Mouse (Mus musculus) megakaryocyte progenitor cell, adult 5-6 weeks (primary cell): ENCODE results near the gene Pard3b. TPM values are rescaled to one million over a fixed set of nuclear protein-coding genes. Genes with fewer than 3 reads are reported as not detected.

ENCODE experiments used
- ATAC-seq: replicated peaks from 2 replicates; pipeline ENCODE4 v1.8.0; 2016; ENCODE audit warnings: mild to moderate bottlenecking, moderate TSS enrichment, inconsistent platforms; ENCODE audit not compliant: poor library complexity
- total RNA-seq, 2 experiments: library from RNA; stranded (forward) in 1 of 2; stranded (reverse) in 1 of 2; fragments of 157-497, 149-512 nt in 1 of 2; fragments of 200-1000 nt in 1 of 2; gene quantifications; 2 replicates each; pipeline versions ENCODE4 v1.2.3 to v1.2.4; 2015 to 2017

Gene Pard3b
- total RNA-seq, 2 experiments from 2014 or later, result 1.4 to 3.0 TPM

- no peak for ATAC-seq
These were observed 739.7 kb downstream of the Pard3b start for GRCm38 (mm10) chr1:62378335-62378734.

DNA sequence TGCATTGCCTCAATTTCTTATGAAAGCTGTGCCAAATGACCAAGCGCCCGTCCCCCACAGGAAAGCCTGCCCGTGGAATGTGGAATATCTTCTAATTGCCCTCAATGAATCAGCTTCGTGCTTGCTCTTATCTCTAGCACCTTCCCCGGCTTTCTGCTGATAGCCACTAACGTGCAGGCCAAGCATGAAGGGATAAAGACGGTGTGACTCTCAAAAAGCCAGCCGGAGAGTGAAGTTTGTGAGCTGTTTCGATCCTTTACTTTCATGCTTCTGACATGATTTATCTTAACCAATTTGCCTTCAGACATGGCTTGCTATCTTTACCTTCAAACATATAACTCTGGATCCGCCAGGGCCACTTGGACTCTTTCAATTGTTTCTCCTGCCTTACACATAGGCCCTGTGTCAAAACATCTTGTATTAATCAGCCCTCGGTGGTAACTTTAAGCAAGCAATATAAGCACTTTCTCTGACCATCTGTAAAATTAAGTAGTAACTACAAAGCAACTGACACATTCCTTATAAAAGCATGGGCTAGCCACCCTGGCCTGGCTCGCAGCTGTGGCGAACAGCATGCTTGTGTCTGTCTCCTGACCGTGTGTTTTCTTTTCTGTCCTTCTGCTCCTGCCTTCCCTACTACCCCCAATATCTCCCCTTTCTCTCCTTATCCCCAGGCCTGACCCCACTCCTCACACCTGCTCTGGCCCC is 744.3 kb downstream of the Pard3b start:
- ATAC-seq, result peak; percentile 54; the same call in 1 of the 2 replicates

GRCm38 (mm10) chr1:62384241-62384640 is 745.6 kb downstream of the Pard3b start:
- ATAC-seq, result no peak

GRCm38 (mm10) chr1:62388013-62388412 is 749.4 kb downstream of the Pard3b start:
- no peak for ATAC-seq

DNA sequence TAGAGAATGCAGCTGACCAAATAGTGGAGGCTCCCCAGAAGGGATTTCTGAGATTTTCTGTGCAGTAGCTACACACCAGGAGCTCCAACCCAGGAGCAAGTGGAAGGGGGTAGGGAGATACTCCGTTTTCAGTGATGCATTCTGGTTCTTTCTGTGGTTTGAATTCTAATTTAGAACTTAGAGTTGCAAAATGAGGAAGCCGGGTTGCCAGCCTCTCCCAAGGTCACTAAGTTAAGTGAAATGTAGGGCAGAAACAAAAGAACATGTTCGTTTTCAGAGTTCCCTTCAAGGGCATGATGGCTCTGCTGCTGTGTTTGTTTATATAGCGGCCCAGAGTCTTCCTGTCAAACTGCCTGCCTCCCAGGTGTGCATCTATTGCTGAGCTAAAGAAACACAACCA is 754.2 kb downstream of the Pard3b start:
- peak; percentile 34 for ATAC-seq

- peak; percentile 37; the same call in 1 of the 2 replicates for ATAC-seq
These were observed 755.9 kb downstream of the Pard3b start for GRCm38 (mm10) chr1:62394555-62394954.

- ATAC-seq, result no peak
These were observed 759.6 kb downstream of the Pard3b start for GRCm38 (mm10) chr1:62398261-62398660.

DNA sequence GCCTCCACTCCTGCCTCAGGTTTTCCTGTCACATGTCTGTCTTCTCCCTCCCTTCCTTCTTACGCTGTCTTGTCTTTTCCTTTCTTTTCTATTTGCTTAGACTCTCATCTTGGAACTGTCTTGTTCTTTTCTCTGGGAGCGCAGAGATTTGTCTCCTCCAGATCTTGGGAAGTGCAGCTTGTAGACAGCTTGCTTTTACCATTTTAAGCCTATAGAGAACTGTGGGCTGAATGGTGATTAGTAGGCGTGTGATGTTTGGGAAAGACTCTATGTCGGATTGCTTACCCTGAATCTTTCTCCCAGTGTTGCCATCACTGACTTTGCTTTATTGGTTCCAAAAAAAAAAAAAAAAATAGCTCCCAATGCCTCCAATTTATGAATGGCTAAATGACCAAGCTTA is 760.1 kb downstream of the Pard3b start:
- no peak for ATAC-seq

DNA sequence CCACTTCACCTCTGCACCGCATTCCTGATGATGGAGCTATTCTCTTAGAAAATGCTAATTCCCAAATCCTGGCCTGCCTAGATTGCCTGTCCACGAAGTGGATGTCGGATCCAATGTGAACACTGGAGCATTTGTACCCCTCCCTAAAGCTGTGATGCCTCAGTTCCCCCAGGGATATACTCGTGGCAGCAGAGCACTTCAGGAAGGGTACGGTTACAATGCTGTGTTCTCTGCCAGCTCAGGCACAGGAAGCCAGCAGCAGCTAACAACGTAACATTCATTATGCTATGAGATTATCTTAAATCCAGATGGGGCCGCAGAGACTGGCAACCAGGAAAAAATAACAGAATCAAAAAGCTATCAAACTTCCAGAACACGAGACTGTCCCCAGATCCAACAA is 766.4 kb downstream of the Pard3b start:
- ATAC-seq, result no peak

GRCm38 (mm10) chr1:62411368-62411767 is 772.7 kb downstream of the Pard3b start:
- ATAC-seq, result no peak

- no peak for ATAC-seq
These were observed 773.4 kb downstream of the Pard3b start for GRCm38 (mm10) chr1:62412019-62412418.

GRCm38 (mm10) chr1:62412988-62413387 is 774.4 kb downstream of the Pard3b start:
- ATAC-seq, result no peak; the same call in 1 of the 2 replicates

DNA sequence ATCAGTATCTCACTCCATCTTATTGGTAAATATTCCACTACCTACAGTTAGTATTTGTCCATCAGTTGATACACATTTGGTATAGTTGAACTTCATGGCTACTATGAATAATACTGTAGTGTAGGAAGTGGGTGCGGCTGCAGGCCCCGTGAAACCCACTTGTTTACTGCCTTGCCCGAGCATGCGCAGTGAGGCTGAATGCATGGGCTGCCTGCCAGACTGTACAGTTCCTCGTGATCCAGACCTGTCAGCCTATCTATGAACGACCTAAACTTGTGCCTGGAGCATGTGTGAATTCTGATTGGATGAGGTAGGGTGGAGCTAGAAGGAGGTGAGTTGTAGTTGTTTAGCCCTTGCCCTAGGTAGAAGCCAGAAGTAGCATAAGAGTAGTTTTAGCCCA is 775.9 kb downstream of the Pard3b start:
- ATAC-seq, result no peak

GRCm38 (mm10) chr1:62416627-62417374 is 778.2 kb downstream of the Pard3b start:
- no peak for ATAC-seq

DNA sequence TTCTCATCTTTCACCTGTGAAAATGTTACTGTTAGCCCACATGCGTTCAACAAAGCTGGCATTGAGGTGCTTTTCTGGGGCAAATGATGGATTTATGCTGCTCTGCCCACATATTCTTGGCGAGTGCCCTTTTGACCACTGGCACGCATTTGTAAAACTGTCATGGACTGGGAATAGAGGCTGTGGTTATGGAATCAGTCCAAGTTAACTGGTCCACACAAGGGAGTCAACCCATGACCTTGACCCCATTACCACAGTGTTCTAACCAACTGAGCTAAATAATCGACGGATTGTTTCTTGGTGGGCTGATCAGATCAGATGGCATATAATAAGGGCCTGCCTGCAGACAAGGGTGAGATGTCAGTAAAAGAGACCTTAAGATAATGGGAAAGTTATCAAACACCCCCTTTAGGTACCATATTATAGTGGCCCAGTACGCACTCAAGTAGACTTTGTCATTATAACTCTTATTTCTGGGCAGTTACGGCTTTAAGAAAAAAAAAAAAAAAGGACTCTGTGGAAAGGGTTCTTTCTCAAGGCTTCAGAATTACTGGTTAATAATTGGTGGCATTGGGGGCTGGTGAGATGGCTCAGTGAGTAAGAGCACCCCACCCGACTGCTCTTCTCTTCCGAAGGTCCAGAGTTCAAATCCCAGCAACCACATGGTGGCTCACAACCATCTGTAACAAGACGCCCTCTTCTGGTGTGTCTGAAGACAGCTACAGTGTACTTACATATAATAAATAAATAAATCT is 784.4 kb downstream of the Pard3b start:
- ATAC-seq, result no peak

DNA sequence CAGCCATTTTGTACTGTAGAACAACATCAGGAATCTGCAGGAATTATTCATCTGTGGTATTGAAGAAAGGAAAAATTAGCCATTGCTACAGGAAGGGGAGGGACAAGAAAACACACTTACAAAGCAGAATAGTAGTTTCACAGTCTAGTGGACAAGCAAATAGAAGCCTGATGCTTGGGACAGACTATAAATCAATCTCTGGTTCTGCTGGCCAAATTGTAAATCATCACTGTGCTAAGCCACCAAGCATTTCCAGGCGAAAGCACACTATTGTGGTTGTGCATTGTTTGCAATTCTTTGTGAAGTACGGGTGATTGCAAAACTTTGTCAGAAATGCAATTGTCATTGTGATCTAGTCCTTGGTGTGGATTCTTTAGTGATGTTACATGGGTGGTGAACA is 786.7 kb downstream of the Pard3b start:
- ATAC-seq, result no peak

- no peak for ATAC-seq
These were observed 790.1 kb downstream of the Pard3b start for GRCm38 (mm10) chr1:62428736-62429135.

- no peak for ATAC-seq
These were observed 790.9 kb downstream of the Pard3b start for GRCm38 (mm10) chr1:62429333-62430182.

GRCm38 (mm10) chr1:62431054-62431453 is 792.4 kb downstream of the Pard3b start:
- no peak for ATAC-seq

- ATAC-seq, result no peak
These were observed 795.3 kb downstream of the Pard3b start for GRCm38 (mm10) chr1:62433891-62434290.

DNA sequence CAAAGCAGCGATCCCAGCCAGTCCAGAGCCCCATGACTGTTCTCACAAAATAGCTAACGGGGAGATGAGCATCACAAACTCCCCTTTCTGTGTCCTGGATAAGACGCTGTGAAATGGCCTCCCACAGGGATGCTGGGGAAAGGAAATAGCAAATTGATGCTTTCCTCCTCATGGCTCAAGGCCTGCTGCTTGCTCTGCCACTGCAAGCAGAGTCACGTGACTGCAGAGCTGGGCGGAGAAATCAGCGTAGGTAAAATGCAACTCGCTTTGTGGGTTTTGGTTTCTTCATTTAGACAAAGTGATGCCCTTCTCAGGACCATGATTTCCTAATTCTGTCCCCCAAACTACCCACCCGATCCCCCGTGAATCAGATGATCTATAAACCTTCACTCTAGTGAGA is 797.2 kb downstream of the Pard3b start:
- ATAC-seq, result no peak
